Mouse (Mus musculus): Measurements from ENCODE around the gene Gal3st3. TPM values are rescaled to one million over a fixed set of nuclear protein-coding genes. Genes with fewer than 3 reads are reported as not detected.
A peak's percentile ranks its signal among the peaks of the same experiment; 100 is the strongest.

Gal3st3 gene
- polyA plus RNA-seq, 1 experiment from 2014 or later, result 8.5 TPM

- Histone ChIP-seq H3K4me1 (ENCODE audit: control insufficient read depth, insufficient read depth, low read length) (no peaks in the 10 kb centered on the region), H3K9ac (replicated peaks; ENCODE audit: low read length) (peak within 1 kb of the TSS; percentile 76), H3K4me3 (ENCODE audit: low read depth, low read length) (peak within 1 kb of the TSS; percentile 63), H3K27ac (replicated peaks; ENCODE audit: low read depth, low read length) (peak within 1 kb of the TSS; percentile 52; the same call in 1 of the 2 replicates), H3K27me3 (ENCODE audit: control insufficient read depth, insufficient read depth, low read length) (no peaks in the 10 kb centered on the region), H3K9me3 (replicated peaks; ENCODE audit: control insufficient read depth, low read length) (no peaks in the 10 kb centered on the region), H3K36me3 (replicated peaks; ENCODE audit: control insufficient read depth, insufficient read depth, low read depth, low read length) (peaks cover 7% of the 10 kb centered on the region), H3K4me2 (ENCODE audit: low read depth, low read length) (peak within 1 kb of the TSS; percentile 65)
- ATAC-seq (replicated peaks; ENCODE audit: insufficient number of reproducible peaks, low FRiP score, low TSS enrichment, low read depth), result peak; percentile 95
- peak; percentile 100 for DNase-seq (ENCODE audit: low spot score)
- under 1% methylated on average over 46 of the region's 46 CpGs for WGBS
Observed at GRCm38 (mm10) chr19:5294972-5295735, 3.0 kb upstream of the Gal3st3 start, which contains the start of gene Sf3b2. Gene Sf3b2, minus strand, starts transcription at chr19:5295455.

GRCm38 (mm10) chr19:5295736-5296075, 2.4 kb upstream of the Gal3st3 start:
- peak overlapping the region; percentile 37; the same call in 1 of the 2 replicates for H3K27ac ChIP-seq (replicated peaks; ENCODE audit: low read depth, low read length)

GRCm38 (mm10) chr19:5296630-5297029, 1.5 kb upstream of the Gal3st3 start:
- Histone ChIP-seq H3K4me2 (ENCODE audit: low read depth, low read length) (no peak overlapping the region), H3K4me3 (ENCODE audit: low read depth, low read length) (no peak overlapping the region), H3K27me3 (ENCODE audit: control insufficient read depth, insufficient read depth, low read length) (no peaks in the 10 kb centered on the region), H3K4me1 (ENCODE audit: control insufficient read depth, insufficient read depth, low read length) (no peaks in the 10 kb centered on the region), H3K9me3 (replicated peaks; ENCODE audit: control insufficient read depth, low read length) (no peaks in the 10 kb centered on the region), H3K36me3 (replicated peaks; ENCODE audit: control insufficient read depth, insufficient read depth, low read depth, low read length) (peaks cover 3% of the 10 kb centered on the region), H3K9ac (replicated peaks; ENCODE audit: low read length) (no peak overlapping the region), H3K27ac (replicated peaks; ENCODE audit: low read depth, low read length) (no peak overlapping the region)
- no peak for ATAC-seq (replicated peaks; ENCODE audit: insufficient number of reproducible peaks, low FRiP score, low TSS enrichment, low read depth)
- no peak for DNase-seq (ENCODE audit: low spot score)
- WGBS, result 73% methylated on average over 5 of the region's 5 CpGs

More at GRCm38 (mm10) chr19:5295736-5296075, 2.4 kb upstream of the Gal3st3 start:
- 5% methylated on average over 13 of the region's 13 CpGs for WGBS
- Histone ChIP-seq H3K4me3 (ENCODE audit: low read depth, low read length) (peak overlapping the region; percentile 63), H3K36me3 (replicated peaks; ENCODE audit: control insufficient read depth, insufficient read depth, low read depth, low read length) (peaks cover 3% of the 10 kb centered on the region), H3K4me1 (ENCODE audit: control insufficient read depth, insufficient read depth, low read length) (no peaks in the 10 kb centered on the region), H3K9ac (replicated peaks; ENCODE audit: low read length) (peak overlapping the region; percentile 62), H3K9me3 (replicated peaks; ENCODE audit: control insufficient read depth, low read length) (no peaks in the 10 kb centered on the region), H3K27me3 (ENCODE audit: control insufficient read depth, insufficient read depth, low read length) (no peaks in the 10 kb centered on the region), H3K4me2 (ENCODE audit: low read depth, low read length) (peak overlapping the region; percentile 65)
- peak; percentile 55 for ATAC-seq (replicated peaks; ENCODE audit: insufficient number of reproducible peaks, low FRiP score, low TSS enrichment, low read depth)
- DNase-seq (ENCODE audit: low spot score), result no peak

GRCm38 (mm10) chr19:5300588-5300987, 2.5 kb downstream of the Gal3st3 start:
- H3K9me3 ChIP-seq (replicated peaks; ENCODE audit: control insufficient read depth, low read length), result no peaks in the 10 kb centered on the region
- 83% methylated on average over 6 of the region's 6 CpGs for WGBS
- H3K27me3 ChIP-seq (ENCODE audit: control insufficient read depth, insufficient read depth, low read length), result no peaks in the 10 kb centered on the region
- no peak for DNase-seq (ENCODE audit: low spot score)
- no peak overlapping the region for H3K27ac ChIP-seq (replicated peaks; ENCODE audit: low read depth, low read length)
- H3K9ac ChIP-seq (replicated peaks; ENCODE audit: low read length), result no peak overlapping the region
- no peaks in the 10 kb centered on the region for H3K4me1 ChIP-seq (ENCODE audit: control insufficient read depth, insufficient read depth, low read length)
- no peak overlapping the region for H3K4me3 ChIP-seq (ENCODE audit: low read depth, low read length)
- no peaks in the 10 kb centered on the region; the same call in none of the 2 replicates for H3K36me3 ChIP-seq (replicated peaks; ENCODE audit: control insufficient read depth, insufficient read depth, low read depth, low read length)
- ATAC-seq (replicated peaks; ENCODE audit: insufficient number of reproducible peaks, low FRiP score, low TSS enrichment, low read depth), result no peak
- no peak overlapping the region for H3K4me2 ChIP-seq (ENCODE audit: low read depth, low read length)

GRCm38 (mm10) chr19:5302455-5302854, 4.3 kb downstream of the Gal3st3 start:
- no peak overlapping the region for H3K4me3 ChIP-seq (ENCODE audit: low read depth, low read length)
- H3K9me3 ChIP-seq (replicated peaks; ENCODE audit: control insufficient read depth, low read length), result no peaks in the 10 kb centered on the region; the same call in 1 of the 2 replicates
- WGBS, result 16% methylated on average over 4 of the region's 4 CpGs
- H3K27me3 ChIP-seq (ENCODE audit: control insufficient read depth, insufficient read depth, low read length), result no peaks in the 10 kb centered on the region
- H3K4me2 ChIP-seq (ENCODE audit: low read depth, low read length), result no peak overlapping the region
- ATAC-seq (replicated peaks; ENCODE audit: insufficient number of reproducible peaks, low FRiP score, low TSS enrichment, low read depth), result no peak
- H3K4me1 ChIP-seq (ENCODE audit: control insufficient read depth, insufficient read depth, low read length), result 0 out of 2 replicates have a peak, but pooled peaks cover 2% of the 10 kb centered on the region
- no peak overlapping the region for H3K27ac ChIP-seq (replicated peaks; ENCODE audit: low read depth, low read length)
- DNase-seq (ENCODE audit: low spot score), result peak; percentile 71
- no peaks in the 10 kb centered on the region; the same call in none of the 2 replicates for H3K36me3 ChIP-seq (replicated peaks; ENCODE audit: control insufficient read depth, insufficient read depth, low read depth, low read length)
- H3K9ac ChIP-seq (replicated peaks; ENCODE audit: low read length), result no peak overlapping the region

- Histone ChIP-seq H3K27ac (replicated peaks; ENCODE audit: low read depth, low read length) (no peak overlapping the region), H3K9me3 (replicated peaks; ENCODE audit: control insufficient read depth, low read length) (no peaks in the 10 kb centered on the region; the same call in 1 of the 2 replicates), H3K27me3 (ENCODE audit: control insufficient read depth, insufficient read depth, low read length) (no peaks in the 10 kb centered on the region), H3K4me1 (ENCODE audit: control insufficient read depth, insufficient read depth, low read length) (0 out of 2 replicates have a peak, but pooled peaks cover 2% of the 10 kb centered on the region), H3K9ac (replicated peaks; ENCODE audit: low read length) (no peak overlapping the region), H3K4me2 (ENCODE audit: low read depth, low read length) (no peak overlapping the region), H3K36me3 (replicated peaks; ENCODE audit: control insufficient read depth, insufficient read depth, low read depth, low read length) (no peaks in the 10 kb centered on the region; the same call in none of the 2 replicates), H3K4me3 (ENCODE audit: low read depth, low read length) (no peak overlapping the region)
- WGBS, result 82% methylated on average over 6 of the region's 6 CpGs
- no peak for ATAC-seq (replicated peaks; ENCODE audit: insufficient number of reproducible peaks, low FRiP score, low TSS enrichment, low read depth)
- DNase-seq (ENCODE audit: low spot score), result no peak
Observed at GRCm38 (mm10) chr19:5306279-5306678, 8.1 kb downstream of the Gal3st3 start.

GRCm38 (mm10) chr19:5306968-5307734, 9.0 kb downstream of the Gal3st3 start:
- peak overlapping the region; percentile 13; the same call in 1 of the 2 replicates for H3K9ac ChIP-seq (replicated peaks; ENCODE audit: low read length)
- H3K36me3 ChIP-seq (replicated peaks; ENCODE audit: control insufficient read depth, insufficient read depth, low read depth, low read length), result no peaks in the 10 kb centered on the region; the same call in none of the 2 replicates
- peak; percentile 39 for DNase-seq (ENCODE audit: low spot score)
- no peaks in the 10 kb centered on the region for H3K27me3 ChIP-seq (ENCODE audit: control insufficient read depth, insufficient read depth, low read length)
- H3K27ac ChIP-seq (replicated peaks; ENCODE audit: low read depth, low read length), result no peak overlapping the region
- peak overlapping the region; percentile 36 for H3K4me2 ChIP-seq (ENCODE audit: low read depth, low read length)
- H3K4me1 ChIP-seq (ENCODE audit: control insufficient read depth, insufficient read depth, low read length), result 0 out of 2 replicates have a peak, but pooled peaks cover 2% of the 10 kb centered on the region
- 35% methylated on average over 98 of the region's 98 CpGs for WGBS
- H3K4me3 ChIP-seq (ENCODE audit: low read depth, low read length), result 0 out of 2 replicates have a peak overlapping the region, but pooled peaks have one; percentile 14
- ATAC-seq (replicated peaks; ENCODE audit: insufficient number of reproducible peaks, low FRiP score, low TSS enrichment, low read depth), result no peak
- H3K9me3 ChIP-seq (replicated peaks; ENCODE audit: control insufficient read depth, low read length), result no peaks in the 10 kb centered on the region; the same call in 1 of the 2 replicates

All from embryonic facial prominence, embryonic 11.5 days (tissue).